Mouse (Mus musculus): ENCODE data around the gene Idi2. TPM values are rescaled to one million over a fixed set of nuclear protein-coding genes. Genes with fewer than 3 reads are reported as not detected.
"Not testable (repeated sequence)": the region's sequence is repeated elsewhere in the genome, so short reads cannot be mapped to it uniquely, and the experiment has no call there.

Gene Idi2
- total RNA-seq, 2 experiments from 2014 or later = not detected

GRCm38 (mm10) chr13:8997221-8997620, 44.6 kb downstream of the Idi2 start:
- DNase-seq = not testable (repeated sequence)

- no peak for DNase-seq
Measured at GRCm38 (mm10) chr13:8999464-8999863, 46.8 kb downstream of the Idi2 start.

GRCm38 (mm10) chr13:9003306-9003705, 50.6 kb downstream of the Idi2 start:
- no peak for DNase-seq

Small RNA genes lying within 50 kb of the gene (microRNA-seq; reads per million reads assigned to microRNA genes)
- gene Gm22750 = 0 reads per million in 2 experiments

Other genes with a start within 250 kb of the Idi2 start
- 10 to 100 TPM; 31.8 to 33.6 TPM for gene Wdr37, start 81.0 kb upstream of the Idi2 start, total RNA-seq (2021)
- gene Idi1, start 67.4 kb upstream of the Idi2 start, total RNA-seq (2021) = 1 to 10 TPM; 4.8 to 5.8 TPM
- gene Gm9745, start 4.6 kb upstream of the Idi2 start, total RNA-seq (2021) = not detected
- gene Gtpbp4, start 43.2 kb downstream of the Idi2 start, total RNA-seq (2021) = 10 to 100 TPM; 35.3 to 39.8 TPM
- gene Larp4b, start 141.0 kb downstream of the Idi2 start, total RNA-seq (2021) = 10 to 100 TPM; 63.8 to 75.7 TPM